Mouse (Mus musculus): ENCODE measurements around the gene Slc35a1. TPM values are rescaled to one million over a fixed set of nuclear protein-coding genes. Genes with fewer than 3 reads are reported as not detected.

Slc35a1 gene
- total RNA-seq, 4 experiments from 2014 or later, result 19.1 to 28.1 (median 23.7) TPM

DNA sequence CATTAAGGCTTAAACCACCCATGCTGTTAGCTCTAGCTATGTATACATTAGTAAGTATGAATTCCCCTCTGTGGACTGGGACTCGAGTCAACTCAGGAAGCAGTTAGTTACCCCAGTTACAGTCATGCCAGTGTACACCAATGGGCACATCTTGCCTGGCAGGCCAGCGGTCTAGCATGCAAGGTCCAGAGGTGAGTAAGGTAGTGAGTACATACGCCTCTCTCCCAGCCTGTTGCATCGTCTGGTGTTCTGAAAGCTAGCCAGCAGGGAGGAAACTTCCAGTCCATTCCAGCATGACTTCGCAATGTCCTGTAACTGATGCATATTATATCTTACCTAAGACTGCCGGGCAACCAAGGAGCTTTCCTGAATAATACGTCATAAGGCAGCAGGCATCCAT is 34.1 kb downstream of the Slc35a1 start:
- DNase-seq (ENCODE audit: low spot score in 2 of 2), result no peak

DNA sequence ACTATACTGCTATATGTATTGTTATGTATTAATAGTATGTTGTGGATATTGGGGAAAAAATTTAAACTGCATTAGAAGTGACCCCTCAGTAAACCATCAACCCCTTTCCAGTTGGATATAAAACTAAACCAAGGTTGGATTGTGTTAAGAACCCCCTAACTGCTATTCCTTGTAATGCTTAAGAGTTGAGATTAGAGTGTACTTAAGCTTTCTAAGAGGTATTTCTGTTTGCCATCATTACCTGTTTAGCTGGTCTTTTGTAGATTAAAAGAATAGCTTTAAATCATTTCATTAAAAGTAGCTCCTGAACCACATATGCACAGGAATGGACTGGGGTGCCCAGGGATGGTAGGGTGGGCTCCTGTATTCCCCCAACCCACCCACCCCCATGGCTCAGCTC is 42.5 kb downstream of the Slc35a1 start:
- DNase-seq (ENCODE audit: low spot score in 2 of 2), result no peak

GRCm38 (mm10) chr4:34640731-34641130 is 46.5 kb downstream of the Slc35a1 start:
- no peak for DNase-seq (ENCODE audit: low spot score in 2 of 2)

GRCm38 (mm10) chr4:34639745-34640364 is 47.4 kb downstream of the Slc35a1 start:
- DNase-seq (ENCODE audit: low spot score in 2 of 2), result no peak

GRCm38 (mm10) chr4:34637851-34638250 is 49.4 kb downstream of the Slc35a1 start:
- DNase-seq (ENCODE audit: low spot score in 2 of 2), result peak in 1 of 2 experiments; percentile 34

GRCm38 (mm10) chr4:34637386-34637785 is 49.9 kb downstream of the Slc35a1 start:
- no peak for DNase-seq (ENCODE audit: low spot score in 2 of 2)

GRCm38 (mm10) chr4:34636036-34636435 is 51.2 kb downstream of the Slc35a1 start:
- no peak for DNase-seq (ENCODE audit: low spot score in 2 of 2)

- DNase-seq (ENCODE audit: low spot score in 2 of 2), result no peak
Observed at GRCm38 (mm10) chr4:34634129-34634528, 53.1 kb downstream of the Slc35a1 start.

DNA sequence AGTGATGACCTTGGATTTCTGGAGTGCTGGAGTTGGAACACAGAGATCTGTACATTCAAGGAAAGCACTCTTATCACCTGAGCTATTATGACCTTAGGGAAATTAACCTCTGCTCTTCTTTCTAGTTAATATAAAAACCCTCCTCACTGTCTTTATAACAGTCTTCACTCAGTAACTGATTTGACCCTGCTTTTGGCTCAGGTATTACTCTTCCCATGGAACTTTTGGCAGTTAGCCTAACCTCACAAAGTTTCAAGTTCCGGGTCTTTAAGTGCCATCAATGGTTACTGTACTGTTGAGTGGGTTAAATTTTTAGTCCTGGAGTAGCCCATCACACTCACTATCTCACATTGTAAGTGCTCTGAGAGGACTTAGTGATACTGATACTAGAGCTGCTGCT is 57.3 kb downstream of the Slc35a1 start:
- DNase-seq (ENCODE audit: low spot score in 2 of 2), result no peak

GRCm38 (mm10) chr4:34626401-34626800 is 60.8 kb downstream of the Slc35a1 start:
- no peak for DNase-seq (ENCODE audit: low spot score in 2 of 2)

- DNase-seq (ENCODE audit: low spot score in 2 of 2), result no peak
Observed at GRCm38 (mm10) chr4:34625556-34625955, 61.7 kb downstream of the Slc35a1 start.

DNA sequence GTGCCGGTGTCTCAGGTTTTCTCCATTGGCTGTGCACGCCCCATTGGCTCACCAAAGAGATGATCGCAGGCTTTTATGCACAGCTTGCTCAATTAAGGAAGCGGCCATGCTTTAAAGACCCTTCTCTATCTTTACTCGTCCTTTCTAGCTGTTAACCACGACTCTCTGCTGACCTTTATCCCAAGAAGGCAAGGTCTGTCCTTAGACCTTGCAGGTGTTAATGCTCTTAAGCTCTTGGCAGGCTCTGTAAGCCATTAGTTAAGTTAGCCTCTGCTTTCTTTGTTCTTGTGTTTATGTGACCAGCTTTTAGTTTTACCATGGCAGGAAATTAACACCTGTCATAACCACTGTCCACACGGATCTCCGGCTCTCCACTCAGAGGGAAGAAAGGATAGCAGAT is 71.1 kb downstream of the Slc35a1 start:
- DNase-seq (ENCODE audit: low spot score in 2 of 2), result no peak

GRCm38 (mm10) chr4:34615303-34615702 is 71.9 kb downstream of the Slc35a1 start:
- DNase-seq (ENCODE audit: low spot score in 2 of 2), result no peak

DNA sequence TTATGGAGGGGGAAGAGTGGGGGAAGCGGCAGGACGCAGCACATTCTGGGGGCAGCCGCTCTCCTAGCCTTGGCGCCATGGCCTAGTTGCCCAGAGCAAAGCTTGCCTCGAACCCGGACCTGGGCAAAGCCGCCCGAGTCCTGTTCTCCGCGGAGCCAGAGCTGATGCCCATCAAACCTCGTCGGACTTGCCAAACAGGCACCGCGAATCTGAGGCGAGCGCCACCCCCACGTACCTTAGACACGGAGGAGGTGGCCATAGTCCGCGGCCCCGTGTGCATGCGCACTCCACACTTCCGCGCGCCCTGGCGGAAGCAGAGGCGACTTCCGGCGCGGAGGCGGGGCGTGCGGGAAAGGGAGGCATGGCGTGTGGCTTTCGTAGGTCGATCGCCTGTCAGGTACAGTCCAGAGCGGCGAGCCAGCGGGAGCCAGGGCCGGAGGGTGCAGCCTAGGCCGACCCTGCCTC is 72.6 kb downstream of the Slc35a1 start, which contains the start of the genes Orc3 and Rars2:
Orc3 (minus strand) TSS at position 315 of the 465 bp plus-strand sequence.
Rars2 (plus strand) TSS at position 328 of the 465 bp plus-strand sequence.
- peak; percentile 81 to 90 for DNase-seq (ENCODE audit: low spot score in 2 of 2)

- DNase-seq (ENCODE audit: low spot score in 2 of 2), result no peak
Observed at GRCm38 (mm10) chr4:34613571-34614145, 73.6 kb downstream of the Slc35a1 start.

Other genes starting within 250 kb of the Slc35a1 start
- gene Akirin2, start 136.5 kb downstream of the Slc35a1 start, total RNA-seq (2022), result 10 to 100 TPM; 84.1 to 98.1 (median 93.1) TPM
- gene Orc3, start 72.5 kb downstream of the Slc35a1 start, total RNA-seq (2022), result 10 to 100 TPM; 53.1 to 61.6 (median 58.3) TPM
- gene Rars2, start 72.5 kb downstream of the Slc35a1 start, total RNA-seq (2022), result 10 to 100 TPM; 22.2 to 35.8 (median 28.1) TPM
- 1 to 10 TPM; 1.1 to 1.4 (median 1.3) TPM for gene Cfap206, start 42.8 kb upstream of the Slc35a1 start, total RNA-seq (2022)
- gene Gm136, start 68.8 kb upstream of the Slc35a1 start, total RNA-seq (2022), result not detected
- gene Smim8, start 91.0 kb upstream of the Slc35a1 start, total RNA-seq (2022), result 10 to 100 TPM; 17.2 to 22.6 (median 21.8) TPM
- gene Zfp292, start 195.5 kb upstream of the Slc35a1 start, total RNA-seq (2022), result 10 to 100 TPM; 25.4 to 29.6 (median 28.5) TPM
- gene Cga, start 206.3 kb upstream of the Slc35a1 start, total RNA-seq (2022), result not detected